Mouse (Mus musculus): ENCODE data around the gene Ttc7b. TPM values are rescaled to one million over a fixed set of nuclear protein-coding genes. Genes with fewer than 3 reads are reported as not detected.

Gene Ttc7b
- 1.5 TPM for polyA plus RNA-seq (2017; shearing (Covaris generic))

GRCm38 (mm10) chr12:100520794-100521186, at the start of gene Ttc7b:
TSS of gene Ttc7b (minus strand) at chr12:100520826.

Other genes with a start within 250 kb of the Ttc7b start
- 9.9 TPM for gene Rps6ka5, start 206.2 kb upstream of the Ttc7b start, polyA plus RNA-seq (2017; shearing (Covaris generic))